Mouse (Mus musculus) central nervous system, embryonic 14 days (tissue): ENCODE data around the gene Gm5114. TPM values are rescaled to one million over a fixed set of nuclear protein-coding genes. Genes with fewer than 3 reads are reported as not detected.

Source experiments
- polyA plus RNA-seq: library from polyadenylated mRNA; depleted of rRNA; stranded (reverse); fragments of >200 nt; gene quantifications from 2 replicates; pipeline ENCODE4 v1.2.3, GENCODE M21; 2012; rRNA removed

Gene Gm5114
- not detected in 2 replicates for polyA plus RNA-seq

DNA sequence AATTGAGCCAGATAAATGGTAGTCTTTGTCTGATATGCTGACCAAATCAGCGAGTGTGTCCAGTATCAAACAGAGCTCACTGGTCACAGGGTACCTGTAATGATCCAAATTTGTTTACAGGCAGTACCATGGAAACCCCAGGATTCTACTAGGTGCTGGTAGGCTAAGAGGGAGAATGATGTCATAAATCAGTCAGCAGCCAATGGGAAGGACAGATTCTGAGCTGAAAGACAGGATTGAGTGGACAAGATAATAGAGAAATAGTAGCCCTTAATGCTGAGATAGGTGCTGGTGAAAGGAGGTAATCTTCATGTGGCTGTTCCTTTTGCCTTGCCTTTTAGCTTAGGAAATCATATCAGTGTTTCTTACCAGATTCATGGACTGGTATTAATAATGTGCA, at the start of gene Gm5114:
Gm5114 (minus strand) TSS at position 101 of the 400 bp plus-strand sequence.

Other genes with a start within 250 kb of the Gm5114 start
- 3.5 and 3.6 TPM in 2 replicates for gene Zfp619, start 104.6 kb upstream of the Gm5114 start, polyA plus RNA-seq